Mouse (Mus musculus): ENCODE measurements around the gene Fam166a. TPM values are rescaled to one million over a fixed set of nuclear protein-coding genes. Genes with fewer than 3 reads are reported as not detected.

The Fam166a gene
- polyA plus RNA-seq, 1 experiment from 2014 or later = not detected

- ATAC-seq (ENCODE audit: insufficient number of reproducible peaks, insufficient read depth, low FRiP score, low TSS enrichment, low read depth) = no peak
- WGBS = 76% methylated on average over 5 of the region's 5 CpGs
- H3K4me2 ChIP-seq = peak overlapping the region; percentile 99
- H3K36me3 ChIP-seq = peaks cover 17% of the 10 kb centered on the region
- H3K9me3 ChIP-seq = no peaks in the 10 kb centered on the region
- H3K4me1 ChIP-seq = peaks cover 40% of the 10 kb centered on the region
- peaks cover 21% of the 10 kb centered on the region for H3K27me3 ChIP-seq
- H3K27ac ChIP-seq = no peak overlapping the region
- H3K4me3 ChIP-seq = peak overlapping the region; percentile 79; the same call in 1 of the 2 replicates
- peak overlapping the region; percentile 77 for H3K9ac ChIP-seq
Measured at GRCm38 (mm10) chr2:25264286-25264660, 45.7 kb downstream of the Fam166a start.

- H3K4me1 ChIP-seq = peaks cover 40% of the 10 kb centered on the region
Measured at GRCm38 (mm10) chr2:25264851-25265250, 46.3 kb downstream of the Fam166a start.

GRCm38 (mm10) chr2:25265897-25266656 is 47.5 kb downstream of the Fam166a start:
- 68% methylated on average over 6 of the region's 6 CpGs for WGBS
- Histone ChIP-seq H3K4me3 (0 out of 2 replicates have a peak overlapping the region, but pooled peaks have one; percentile 9), H3K9me3 (no peaks in the 10 kb centered on the region), H3K9ac (peak overlapping the region; percentile 77), H3K27me3 (peaks cover 21% of the 10 kb centered on the region), H3K4me1 (peaks cover 45% of the 10 kb centered on the region), H3K36me3 (peaks cover 34% of the 10 kb centered on the region), H3K27ac (no peak overlapping the region), H3K4me2 (peak overlapping the region; percentile 24)
- no peak for ATAC-seq (ENCODE audit: insufficient number of reproducible peaks, insufficient read depth, low FRiP score, low TSS enrichment, low read depth)

More at GRCm38 (mm10) chr2:25264851-25265250, 46.3 kb downstream of the Fam166a start:
- Histone ChIP-seq H3K36me3 (peaks cover 22% of the 10 kb centered on the region), H3K27me3 (peaks cover 21% of the 10 kb centered on the region), H3K9ac (peak overlapping the region; percentile 77), H3K9me3 (no peaks in the 10 kb centered on the region), H3K4me3 (no peak overlapping the region), H3K4me2 (peak overlapping the region; percentile 99), H3K27ac (no peak overlapping the region)
- 61% methylated on average over 3 of the region's 3 CpGs for WGBS
- no peak for ATAC-seq (ENCODE audit: insufficient number of reproducible peaks, insufficient read depth, low FRiP score, low TSS enrichment, low read depth)

DNA sequence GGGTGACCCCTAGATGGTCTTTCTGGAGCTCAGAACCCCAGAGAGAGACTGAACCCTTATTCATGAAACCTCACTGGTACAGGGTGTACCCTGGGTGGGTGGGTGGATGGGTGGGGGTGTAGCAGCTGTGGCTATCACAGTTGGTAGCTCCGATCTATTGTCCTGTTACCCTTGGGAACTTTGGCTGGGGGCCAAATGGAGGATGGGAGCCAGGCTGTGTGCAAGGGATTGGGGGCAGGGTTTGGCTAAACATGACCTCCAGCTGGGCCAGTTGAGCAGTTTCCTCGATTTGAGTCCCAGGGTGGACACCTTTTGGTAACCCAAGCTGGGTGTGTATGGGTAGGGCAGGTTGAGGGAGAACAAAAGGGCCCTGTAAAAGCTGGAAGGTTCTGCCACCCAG is 48.2 kb downstream of the Fam166a start:
- 54% methylated on average over 2 of the region's 2 CpGs for whole genome bisulfite sequencing
- H3K4me1 ChIP-seq = peaks cover 51% of the 10 kb centered on the region
- peak overlapping the region; percentile 77; the same call in 1 of the 2 replicates for H3K9ac ChIP-seq
- H3K27ac ChIP-seq = no peak overlapping the region
- H3K27me3 ChIP-seq = peaks cover 21% of the 10 kb centered on the region
- no peak overlapping the region for H3K4me2 ChIP-seq
- no peak overlapping the region for H3K4me3 ChIP-seq
- ATAC-seq (ENCODE audit: insufficient number of reproducible peaks, insufficient read depth, low FRiP score, low TSS enrichment, low read depth) = no peak
- no peaks in the 10 kb centered on the region for H3K9me3 ChIP-seq
- peaks cover 34% of the 10 kb centered on the region for H3K36me3 ChIP-seq

DNA sequence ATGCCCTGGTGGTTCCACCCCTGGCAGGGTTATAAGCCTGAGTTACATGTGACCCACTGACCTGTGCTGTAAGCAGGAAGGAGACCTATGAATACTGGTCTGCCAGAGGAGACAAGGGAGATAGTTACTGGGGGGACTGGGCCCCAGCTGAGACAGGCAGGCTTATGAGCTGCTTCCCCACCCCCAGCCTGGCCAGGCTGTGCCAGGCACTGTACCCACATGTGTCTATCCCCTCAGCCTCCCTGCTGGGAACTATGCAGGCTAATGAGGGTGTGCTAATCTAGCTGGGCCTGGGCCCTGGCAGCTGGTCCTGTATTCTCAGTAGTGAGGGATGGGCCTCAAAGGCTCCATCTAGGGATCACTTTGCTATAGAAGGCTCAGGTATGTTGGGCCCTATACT is 48.7 kb downstream of the Fam166a start:
- Histone ChIP-seq H3K27me3 (peaks cover 21% of the 10 kb centered on the region), H3K4me2 (no peak overlapping the region), H3K4me3 (no peak overlapping the region), H3K36me3 (peaks cover 34% of the 10 kb centered on the region), H3K9ac (0 out of 2 replicates have a peak overlapping the region, but pooled peaks have one; percentile 46), H3K9me3 (no peaks in the 10 kb centered on the region), H3K4me1 (peaks cover 51% of the 10 kb centered on the region), H3K27ac (no peak overlapping the region)
- ATAC-seq (ENCODE audit: insufficient number of reproducible peaks, insufficient read depth, low FRiP score, low TSS enrichment, low read depth) = no peak

DNA sequence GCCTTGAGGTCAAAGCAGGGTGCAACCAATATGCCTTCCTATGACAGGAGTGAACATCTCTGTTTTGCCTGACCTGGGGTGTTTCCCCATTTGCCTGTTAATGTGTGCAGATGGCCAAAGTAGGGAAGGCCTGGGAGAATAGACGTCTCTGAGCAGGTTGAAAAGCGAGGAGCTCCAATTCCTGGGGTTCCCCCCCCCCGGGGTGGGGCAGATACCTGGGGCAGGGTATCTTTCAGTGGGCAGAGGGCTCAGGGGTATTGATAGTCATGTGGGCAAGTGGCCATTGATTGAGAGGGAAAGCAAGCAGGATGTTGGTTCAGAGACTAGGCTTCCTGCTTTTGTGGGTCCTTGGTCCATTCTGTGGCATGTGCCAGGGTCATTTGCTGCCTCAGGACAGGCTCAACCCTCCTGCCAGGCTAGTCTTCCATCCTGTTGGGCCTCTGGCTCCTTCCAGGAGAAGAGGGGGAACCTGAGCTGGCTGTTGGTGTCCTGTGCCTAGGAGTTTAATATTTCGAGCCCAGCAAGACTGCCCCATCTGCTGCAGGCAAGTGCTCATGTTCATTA is 49.3 kb downstream of the Fam166a start:
- Histone ChIP-seq H3K4me2 (no peak overlapping the region), H3K36me3 (peaks cover 34% of the 10 kb centered on the region), H3K9me3 (no peaks in the 10 kb centered on the region), H3K4me3 (no peak overlapping the region), H3K4me1 (peaks cover 51% of the 10 kb centered on the region), H3K9ac (no peak overlapping the region), H3K27me3 (peaks cover 20% of the 10 kb centered on the region), H3K27ac (no peak overlapping the region)
- ATAC-seq (ENCODE audit: insufficient number of reproducible peaks, insufficient read depth, low FRiP score, low TSS enrichment, low read depth) = no peak
- 73% methylated on average over 4 of the region's 4 CpGs for WGBS

Other genes with a start within 250 kb of the Fam166a start
- 145 and 153 TPM in 2 replicates for gene Mrpl41, start 243.6 kb upstream of the Fam166a start, polyA plus RNA-seq (2015; fragmentation: Nextera tagmentation; extraction: Ambion mirVana)
- 5.6 and 7.1 TPM in 2 replicates for gene Pnpla7, start 242.7 kb upstream of the Fam166a start, polyA plus RNA-seq (2015; fragmentation: Nextera tagmentation; extraction: Ambion mirVana)
- 82.5 and 87.4 TPM in 2 replicates for gene Nsmf, start 164.4 kb upstream of the Fam166a start, polyA plus RNA-seq (2015; fragmentation: Nextera tagmentation; extraction: Ambion mirVana)
- not detected in 2 replicates for gene Entpd8, start 138.4 kb upstream of the Fam166a start, polyA plus RNA-seq (2015; fragmentation: Nextera tagmentation; extraction: Ambion mirVana)
- gene Noxa1, start 123.6 kb upstream of the Fam166a start, polyA plus RNA-seq (2015; fragmentation: Nextera tagmentation; extraction: Ambion mirVana) = 0.17 TPM in 1 of 2 replicates, not detected in the other
- 15.0 and 16.7 TPM in 2 replicates for gene Nrarp, start 38.0 kb upstream of the Fam166a start, polyA plus RNA-seq (2015; fragmentation: Nextera tagmentation; extraction: Ambion mirVana)
- 5.1 and 6.1 TPM in 2 replicates for gene Tor4a, start 21.9 kb upstream of the Fam166a start, polyA plus RNA-seq (2015; fragmentation: Nextera tagmentation; extraction: Ambion mirVana)
- gene Nelfb, start 7.3 kb upstream of the Fam166a start, polyA plus RNA-seq (2015; fragmentation: Nextera tagmentation; extraction: Ambion mirVana) = 110 and 114 TPM in 2 replicates
- gene Stpg3, start 4.1 kb upstream of the Fam166a start, polyA plus RNA-seq (2015; fragmentation: Nextera tagmentation; extraction: Ambion mirVana) = 0.15 TPM in 1 of 2 replicates, not detected in the other
- 409 and 438 TPM in 2 replicates for gene Tubb4b, start 6.0 kb downstream of the Fam166a start, polyA plus RNA-seq (2015; fragmentation: Nextera tagmentation; extraction: Ambion mirVana)
- gene Slc34a3, start 15.6 kb downstream of the Fam166a start, polyA plus RNA-seq (2015; fragmentation: Nextera tagmentation; extraction: Ambion mirVana) = not detected in 2 replicates
- gene Rnf224, start 18.0 kb downstream of the Fam166a start, polyA plus RNA-seq (2015; fragmentation: Nextera tagmentation; extraction: Ambion mirVana) = not detected in 2 replicates
- 10.8 and 11.3 TPM in 2 replicates for gene Rnf208, start 23.5 kb downstream of the Fam166a start, polyA plus RNA-seq (2015; fragmentation: Nextera tagmentation; extraction: Ambion mirVana)
- 0.81 TPM in 1 of 2 replicates, not detected in the other for gene Cysrt1, start 23.7 kb downstream of the Fam166a start, polyA plus RNA-seq (2015; fragmentation: Nextera tagmentation; extraction: Ambion mirVana)
- 6.9 and 7.9 TPM in 2 replicates for gene AL732309.1, start 28.1 kb downstream of the Fam166a start, polyA plus RNA-seq (2015; fragmentation: Nextera tagmentation; extraction: Ambion mirVana)
- gene Tmem203, start 36.7 kb downstream of the Fam166a start, polyA plus RNA-seq (2015; fragmentation: Nextera tagmentation; extraction: Ambion mirVana) = 24.5 and 25.3 TPM in 2 replicates
- gene Tprn, start 43.9 kb downstream of the Fam166a start, polyA plus RNA-seq (2015; fragmentation: Nextera tagmentation; extraction: Ambion mirVana) = 7.5 and 8.2 TPM in 2 replicates
- 231 and 246 TPM in 2 replicates for gene Ssna1, start 53.7 kb downstream of the Fam166a start, polyA plus RNA-seq (2015; fragmentation: Nextera tagmentation; extraction: Ambion mirVana)
- gene Anapc2, start 53.7 kb downstream of the Fam166a start, polyA plus RNA-seq (2015; fragmentation: Nextera tagmentation; extraction: Ambion mirVana) = 137 and 143 TPM in 2 replicates
- gene Tmem210, start 69.4 kb downstream of the Fam166a start, polyA plus RNA-seq (2015; fragmentation: Nextera tagmentation; extraction: Ambion mirVana) = not detected in 2 replicates
- 0.22 TPM in 2 replicates for gene Lrrc26, start 71.2 kb downstream of the Fam166a start, polyA plus RNA-seq (2015; fragmentation: Nextera tagmentation; extraction: Ambion mirVana)
- 0.38 and 1.2 TPM in 2 replicates for gene Grin1, start 100.4 kb downstream of the Fam166a start, polyA plus RNA-seq (2015; fragmentation: Nextera tagmentation; extraction: Ambion mirVana)
- 61.1 and 79.4 TPM in 2 replicates for gene Man1b1, start 113.6 kb downstream of the Fam166a start, polyA plus RNA-seq (2015; fragmentation: Nextera tagmentation; extraction: Ambion mirVana)
- 23.0 and 25.5 TPM in 2 replicates for gene Dpp7, start 137.6 kb downstream of the Fam166a start, polyA plus RNA-seq (2015; fragmentation: Nextera tagmentation; extraction: Ambion mirVana)
- 9.9 and 14.9 TPM in 2 replicates for gene Uap1l1, start 146.9 kb downstream of the Fam166a start, polyA plus RNA-seq (2015; fragmentation: Nextera tagmentation; extraction: Ambion mirVana)
- 38.9 and 47.9 TPM in 2 replicates for gene Sapcd2, start 153.6 kb downstream of the Fam166a start, polyA plus RNA-seq (2015; fragmentation: Nextera tagmentation; extraction: Ambion mirVana)
- 0.87 and 1.1 TPM in 2 replicates for gene Entpd2, start 177.1 kb downstream of the Fam166a start, polyA plus RNA-seq (2015; fragmentation: Nextera tagmentation; extraction: Ambion mirVana)
- gene Npdc1, start 180.6 kb downstream of the Fam166a start, polyA plus RNA-seq (2015; fragmentation: Nextera tagmentation; extraction: Ambion mirVana) = 42.5 and 48.9 TPM in 2 replicates
- 0.12 and 0.17 TPM in 2 replicates for gene Fut7, start 204.5 kb downstream of the Fam166a start, polyA plus RNA-seq (2015; fragmentation: Nextera tagmentation; extraction: Ambion mirVana)
- gene Abca2, start 210.0 kb downstream of the Fam166a start, polyA plus RNA-seq (2015; fragmentation: Nextera tagmentation; extraction: Ambion mirVana) = 2.9 and 4.0 TPM in 2 replicates
- 5.0 and 7.2 TPM in 2 replicates for gene Clic3, start 238.1 kb downstream of the Fam166a start, polyA plus RNA-seq (2015; fragmentation: Nextera tagmentation; extraction: Ambion mirVana)
- 29.4 and 35.9 TPM in 2 replicates for gene Paxx, start 242.3 kb downstream of the Fam166a start, polyA plus RNA-seq (2015; fragmentation: Nextera tagmentation; extraction: Ambion mirVana)

Measured in embryonic facial prominence, embryonic 13.5 days (tissue).